Mouse (Mus musculus) liver, adult 2 months (tissue): ENCODE results near the gene Zfp568. TPM values are rescaled to one million over a fixed set of nuclear protein-coding genes. Genes with fewer than 3 reads are reported as not detected.

Experiments
- DNase-seq: peaks from one replicate; pipeline ENCODE4 v3.0.0-alpha.2; 2011; ENCODE audit warnings: low read depth, low spot score; ENCODE audit errors: extremely low read depth
- H3K27ac ChIP-seq: fragments of 200-500 bp; replicated peaks from 2 replicates; pipeline ENCODE4 v1.5.1; 2012; ENCODE audit warnings: low read depth, mild to moderate bottlenecking, control low read depth, inconsistent platforms, low read length; ENCODE audit not compliant: insufficient read depth
- H3K27me3 ChIP-seq: fragments of 200-500 bp; 2 replicates; pipeline ENCODE4 v1.6.1; 2012; ENCODE audit warnings: mild to moderate bottlenecking, moderate library complexity, low read length, inconsistent platforms; ENCODE audit not compliant: control insufficient read depth, insufficient read depth
- H3K36me3 ChIP-seq: fragments of 200-500 bp; 2 replicates; pipeline ENCODE4 v1.6.1; 2012; ENCODE audit warnings: low read length, inconsistent platforms; ENCODE audit not compliant: control insufficient read depth, insufficient read depth
- H3K4me1 ChIP-seq: fragments of 200-500 bp; 2 replicates; pipeline ENCODE4 v1.6.1; 2011; ENCODE audit warnings: low read length; ENCODE audit not compliant: control insufficient read depth, insufficient read depth
- H3K4me3 ChIP-seq: fragments of 200-500 bp; 2 replicates; pipeline ENCODE4 v1.5.1; 2011; ENCODE audit warnings: low read depth, mild to moderate bottlenecking, control low read depth, low read length, moderate library complexity; ENCODE audit not compliant: insufficient read depth
- H3K79me2 ChIP-seq: fragments of 200-500 bp; 2 replicates; pipeline ENCODE4 v1.6.1; 2012; ENCODE audit warnings: inconsistent platforms, mild to moderate bottlenecking, low read length, moderate library complexity; ENCODE audit not compliant: control insufficient read depth, insufficient read depth
- H3K9ac ChIP-seq: fragments of 200-500 bp; 2 replicates; pipeline ENCODE4 v1.6.1; 2012; ENCODE audit warnings: low read depth, mild to moderate bottlenecking, control low read depth, inconsistent platforms, low read length
- CTCF ChIP-seq: fragments of 200-500 bp; IDR thresholded peaks from 2 replicates; pipeline ENCODE4 v1.5.1; 2011; ENCODE audit warnings: low read depth, low read length, control low read depth
- POLR2A ChIP-seq: fragments of 200-500 bp; IDR thresholded peaks from 2 replicates; pipeline ENCODE4 v1.6.1; 2011; ENCODE audit warnings: low read length, control low read depth; ENCODE audit not compliant: insufficient read depth; ENCODE audit errors: extremely low read depth
- WGBS: fragments of 180-500 bp; shearing (Covaris S2); methylation state at CpG from one replicate; pipeline ENCODE4 v1.1.7; 2018; 5-methylcytosine and 5-hydroxymethylcytosine counted together
- polyA plus RNA-seq: library from polyadenylated mRNA; depleted of rRNA; stranded (reverse); fragments of >200 nt; gene quantifications from 2 replicates; pipeline ENCODE4 v1.2.3, GENCODE M21; 2012; rRNA removed
- total RNA-seq: library from RNA; depleted of rRNA; stranded (reverse); fragments of >200 nt; gene quantifications from 2 replicates; pipeline ENCODE4 v1.2.3, GENCODE M21; 2014; rRNA removed

The Zfp568 gene
- total and polyA plus RNA-seq, 2 experiments: 4.3 to 8.8 TPM

DNA sequence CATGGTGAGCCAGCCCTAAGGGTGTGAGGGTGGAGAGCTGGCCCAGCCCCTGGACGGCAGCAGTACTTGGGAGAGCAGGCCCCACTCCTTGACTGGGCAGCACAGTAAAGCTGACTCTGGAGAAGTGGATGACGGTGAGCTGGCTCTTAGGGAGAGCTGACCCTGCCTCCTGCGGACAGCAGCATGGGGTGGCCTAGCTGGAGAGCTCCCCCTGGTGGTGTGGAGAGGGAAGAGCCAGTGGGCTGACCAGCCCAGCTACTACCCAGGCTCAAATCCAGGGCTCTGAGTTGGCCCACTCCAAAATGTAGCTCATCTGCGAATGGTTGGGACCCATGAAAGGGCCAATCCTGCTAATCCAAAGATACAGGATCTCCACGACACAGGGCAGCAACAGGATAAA is 80.9 kb downstream of the Zfp568 start:
- Histone ChIP-seq H3K27me3 (no peaks in the 10 kb centered on the region), H3K4me3 (no peak overlapping the region), H3K36me3 (no peaks in the 10 kb centered on the region), H3K27ac (no peak overlapping the region), H3K4me1 (no peaks in the 10 kb centered on the region), H3K79me2 (no peaks in the 10 kb centered on the region), H3K9ac (no peak overlapping the region)
- no peak for TF ChIP-seq POLR2A
- TF ChIP-seq CTCF: peak; percentile 47
- DNase-seq: no peak
- WGBS: 89% methylated on average over 5 of the region's 5 CpGs

DNA sequence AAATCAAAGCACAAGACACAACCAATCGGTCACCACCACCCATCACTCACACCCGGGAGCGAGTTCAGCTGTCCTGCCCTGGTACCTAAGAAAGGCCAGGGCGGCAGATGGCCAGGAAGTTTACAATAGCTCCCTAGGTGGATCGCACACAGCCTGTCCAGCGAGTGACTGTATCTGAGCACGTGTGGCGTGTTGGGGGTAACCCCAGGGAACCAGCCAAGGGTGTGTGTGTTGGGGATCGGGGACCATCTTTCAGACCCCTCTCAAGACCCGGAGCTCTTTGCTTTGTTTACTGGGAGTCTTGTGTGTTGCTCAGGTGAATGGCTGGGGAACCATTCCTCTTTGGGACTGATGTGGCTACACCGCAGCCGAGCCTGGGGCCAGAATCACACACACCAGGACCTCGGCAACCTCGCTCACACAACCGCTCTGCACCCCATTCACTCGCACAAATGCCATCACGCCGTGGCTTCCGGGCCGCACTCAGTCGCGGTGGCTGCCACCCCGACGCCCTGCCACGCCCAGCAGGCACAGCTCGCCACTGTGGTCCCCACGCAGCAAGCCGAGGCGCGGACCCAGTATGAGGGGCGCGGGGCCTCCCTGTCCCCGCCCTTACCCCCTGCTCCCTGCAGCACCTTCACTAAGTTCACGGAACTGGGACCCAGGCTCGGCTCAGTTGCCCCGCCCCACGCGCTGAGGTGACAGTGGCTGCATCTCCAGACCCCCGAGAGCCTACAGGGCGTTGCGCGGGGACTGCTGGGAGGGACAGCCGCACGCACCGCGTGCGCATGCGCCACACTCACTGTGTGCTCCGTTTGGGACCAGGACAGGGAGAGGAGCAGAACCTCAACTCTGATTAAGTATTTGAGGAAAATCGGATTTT is 88.6 kb downstream of the Zfp568 start, which contains the start of gene Zfp82:
Gene Zfp82, minus strand, starts transcription at position 755 of the 883 bp plus-strand sequence.
- Histone ChIP-seq H3K27me3 (no peaks in the 10 kb centered on the region), H3K27ac (no peak within 1 kb of the TSS), H3K9ac (peak within 1 kb of the TSS; percentile 70), H3K4me3 (peak within 1 kb of the TSS; percentile 87), H3K79me2 (no peaks in the 10 kb centered on the region), H3K4me1 (no peaks in the 10 kb centered on the region; the same call in 1 of the 2 replicates), H3K36me3 (no peaks in the 10 kb centered on the region)
- 1% methylated on average over 50 of the region's 50 CpGs for WGBS
- no peak for TF ChIP-seq CTCF
- no peak for TF ChIP-seq POLR2A
- peak; percentile 44 for DNase-seq

Other genes with a start within 250 kb of the Zfp568 start
- gene Zfp84, start 215.4 kb upstream of the Zfp568 start, total RNA-seq: 4.3 and 4.7 TPM in 2 replicates
- gene Zfp84, start 215.4 kb upstream of the Zfp568 start, polyA plus RNA-seq: 1.4 and 1.5 TPM in 2 replicates
- gene Zfp30, start 200.0 kb upstream of the Zfp568 start, total RNA-seq: 1.3 and 1.5 TPM in 2 replicates
- gene Zfp30, start 200.0 kb upstream of the Zfp568 start, polyA plus RNA-seq: 1.1 and 1.8 TPM in 2 replicates
- gene Zfp790, start 167.8 kb upstream of the Zfp568 start, total RNA-seq: 5.6 and 7.2 TPM in 2 replicates
- gene Zfp790, start 167.8 kb upstream of the Zfp568 start, polyA plus RNA-seq: 1.1 and 1.4 TPM in 2 replicates
- gene Zfp940, start 130.3 kb upstream of the Zfp568 start, total RNA-seq: 0.54 and 0.65 TPM in 2 replicates
- 0.09 and 0.12 TPM in 2 replicates for gene Zfp940, start 130.3 kb upstream of the Zfp568 start, polyA plus RNA-seq
- 2.8 and 3.7 TPM in 2 replicates for gene Zfp420, start 124.0 kb upstream of the Zfp568 start, total RNA-seq
- gene Zfp420, start 124.0 kb upstream of the Zfp568 start, polyA plus RNA-seq: 0.34 and 0.50 TPM in 2 replicates
- 3.6 and 4.6 TPM in 2 replicates for gene Zfp27, start 77.4 kb upstream of the Zfp568 start, total RNA-seq
- gene Zfp27, start 77.4 kb upstream of the Zfp568 start, polyA plus RNA-seq: 1.1 and 1.3 TPM in 2 replicates
- 2.4 and 3.2 TPM in 2 replicates for gene Zfp383, start 75.7 kb upstream of the Zfp568 start, total RNA-seq
- gene Zfp383, start 75.7 kb upstream of the Zfp568 start, polyA plus RNA-seq: 0.36 and 0.51 TPM in 2 replicates
- gene Zfp74, start 29.9 kb upstream of the Zfp568 start, total RNA-seq: 2.4 and 2.6 TPM in 2 replicates
- gene Zfp74, start 29.9 kb upstream of the Zfp568 start, polyA plus RNA-seq: 2.3 and 2.7 TPM in 2 replicates
- gene Zfp14, start 67.4 kb downstream of the Zfp568 start, total RNA-seq: 1.1 TPM in 2 replicates
- gene Zfp14, start 67.4 kb downstream of the Zfp568 start, polyA plus RNA-seq: 0.49 and 0.65 TPM in 2 replicates
- 0.40 and 0.46 TPM in 2 replicates for gene Zfp82, start 88.9 kb downstream of the Zfp568 start, total RNA-seq
- gene Zfp82, start 88.9 kb downstream of the Zfp568 start, polyA plus RNA-seq: 0.04 and 0.14 TPM in 2 replicates
- 0.13 TPM in 1 of 2 replicates, not detected in the other for gene Gm26920, start 106.5 kb downstream of the Zfp568 start, total RNA-seq
- not detected in 2 replicates for gene Gm26920, start 106.5 kb downstream of the Zfp568 start, polyA plus RNA-seq
- gene Zfp566, start 106.6 kb downstream of the Zfp568 start, total RNA-seq: 0.37 and 0.67 TPM in 2 replicates
- gene Zfp566, start 106.6 kb downstream of the Zfp568 start, polyA plus RNA-seq: 0.56 and 1.9 TPM in 2 replicates
- 19.0 and 19.6 TPM in 2 replicates for gene Zfp260, start 110.8 kb downstream of the Zfp568 start, total RNA-seq
- 8.3 and 11.1 TPM in 2 replicates for gene Zfp260, start 110.8 kb downstream of the Zfp568 start, polyA plus RNA-seq
- gene Zfp382, start 138.0 kb downstream of the Zfp568 start, total RNA-seq: 0.54 and 0.74 TPM in 2 replicates
- gene Zfp382, start 138.0 kb downstream of the Zfp568 start, polyA plus RNA-seq: 0.07 TPM in 1 of 2 replicates, not detected in the other
- 16.3 and 20.8 TPM in 2 replicates for gene Zfp146, start 185.8 kb downstream of the Zfp568 start, total RNA-seq
- 5.1 and 6.9 TPM in 2 replicates for gene Zfp146, start 185.8 kb downstream of the Zfp568 start, polyA plus RNA-seq
- 6.1 and 9.7 TPM in 2 replicates for gene Cox7a1, start 200.2 kb downstream of the Zfp568 start, total RNA-seq
- gene Cox7a1, start 200.2 kb downstream of the Zfp568 start, polyA plus RNA-seq: 2.0 and 2.8 TPM in 2 replicates
- gene Capns1, start 214.9 kb downstream of the Zfp568 start, total RNA-seq: 65.5 and 73.6 TPM in 2 replicates
- gene Capns1, start 214.9 kb downstream of the Zfp568 start, polyA plus RNA-seq: 235 and 253 TPM in 2 replicates
- gene Polr2i, start 248.0 kb downstream of the Zfp568 start, total RNA-seq: 57.1 and 68.6 TPM in 2 replicates
- 99.9 and 109 TPM in 2 replicates for gene Polr2i, start 248.0 kb downstream of the Zfp568 start, polyA plus RNA-seq
- 32.3 and 32.5 TPM in 2 replicates for gene Tbcb, start 248.3 kb downstream of the Zfp568 start, total RNA-seq
- 21.5 and 22.1 TPM in 2 replicates for gene Tbcb, start 248.3 kb downstream of the Zfp568 start, polyA plus RNA-seq